Mouse (Mus musculus) adrenal gland, postnatal 4 days (tissue): ENCODE data around the gene Gm17617. TPM values are rescaled to one million over a fixed set of nuclear protein-coding genes. Genes with fewer than 3 reads are reported as not detected.

Source experiments
- DNase-seq, 2 experiments: peaks; one replicate each; pipeline ENCODE4 v3.0.0; 2021 to 2022; ENCODE audit warnings: low spot score in 2 of 2, mixed read lengths in 2 of 2
- long read RNA-seq, 2 experiments: library from polyadenylated mRNA; stranded (forward); transcript quantifications; one replicate each; pipeline ENCODE4 v2.0.0; 2021
- total RNA-seq, 2 experiments: library from RNA; stranded (reverse); gene quantifications; 2 replicates each; pipeline ENCODE4 v1.2.3; 2021

Gene Gm17617
- total RNA-seq = not detected
- long read RNA-seq, experiment 1 = 0 reads
- long read RNA-seq, experiment 2 = 0 reads

GRCm38 (mm10) chr13:55133448-55133847 is at the start of gene Gm17617:
Gene Gm17617 (minus strand): TSS chr13:55133548.
- no peak for DNase-seq

DNA sequence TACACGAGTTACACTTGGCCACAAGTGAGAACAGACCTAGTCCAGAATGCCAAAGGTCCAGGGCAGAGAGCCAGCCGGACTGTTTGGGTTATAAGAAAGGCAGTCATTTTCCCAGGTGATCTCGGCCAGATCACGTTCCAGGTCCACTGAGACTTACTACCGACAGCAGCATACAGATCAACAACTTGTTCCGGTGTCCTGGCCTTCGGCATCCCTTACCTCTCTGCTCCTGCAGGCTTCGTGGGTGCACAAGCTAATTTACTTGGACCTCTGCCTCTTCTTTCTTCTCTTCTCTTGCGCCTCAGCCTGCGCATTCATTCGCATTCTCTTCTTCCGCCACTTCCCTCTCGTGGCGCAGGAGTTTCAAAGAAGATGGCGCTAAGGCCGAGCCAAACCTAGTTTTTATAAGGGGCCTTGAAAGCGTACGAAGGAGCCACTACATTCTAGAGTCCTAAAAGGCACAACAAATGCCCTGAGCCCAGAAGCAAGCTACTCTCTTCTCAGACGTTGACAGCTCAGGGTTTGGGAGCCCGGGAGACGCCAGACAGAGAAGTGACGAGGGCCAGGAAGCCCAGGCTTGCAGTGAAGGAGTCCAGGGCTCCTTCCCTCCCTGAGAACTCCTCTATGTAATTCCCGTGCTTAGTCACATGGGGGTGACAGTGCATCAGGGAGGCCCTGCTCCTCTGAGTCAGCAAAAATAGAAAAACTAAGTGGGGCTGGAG is 49.0 kb upstream of the Gm17617 start:
- peak in 1 of 2 experiments; percentile 59 for DNase-seq

DNA sequence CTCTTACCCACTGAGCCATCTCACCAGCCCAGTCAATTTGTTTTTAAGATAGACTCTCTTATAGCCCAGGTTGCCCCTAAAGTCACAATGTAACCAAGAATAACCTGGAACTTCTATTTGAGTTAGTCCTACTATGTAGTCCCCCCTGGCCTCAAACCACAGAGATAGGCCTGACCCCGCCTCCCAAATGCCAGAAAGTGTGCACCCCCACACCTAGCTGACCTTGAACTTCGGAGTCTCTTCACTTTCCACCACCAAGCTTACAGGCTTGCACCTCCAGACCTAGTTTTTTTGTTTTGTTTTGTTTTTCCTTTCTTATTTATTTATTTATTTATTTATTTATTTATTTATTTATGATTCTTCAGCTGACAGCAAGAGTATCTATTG is 48.4 kb upstream of the Gm17617 start:
- DNase-seq = no peak

- DNase-seq = no peak
Measured at GRCm38 (mm10) chr13:55179591-55179990, 46.2 kb upstream of the Gm17617 start.

DNA sequence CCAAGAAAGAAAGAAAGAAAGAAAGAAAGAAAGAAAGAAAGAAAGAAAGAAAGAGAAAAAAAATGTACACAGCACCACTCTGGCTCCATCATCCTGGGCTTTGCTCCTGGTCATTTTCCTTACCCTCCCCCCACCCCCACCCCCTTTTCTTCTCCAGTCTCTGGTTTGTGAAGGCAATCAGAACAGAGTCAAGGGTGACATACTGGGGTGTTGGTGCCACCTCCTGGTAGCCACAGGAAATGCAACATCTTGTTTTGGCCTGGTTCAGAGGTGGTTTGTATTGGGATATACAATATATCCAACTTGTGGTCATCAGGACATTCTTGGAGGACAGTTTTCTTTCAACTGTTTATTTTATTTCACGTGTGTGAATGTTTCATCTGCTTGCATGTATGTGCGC is 45.2 kb upstream of the Gm17617 start:
- peak in 1 of 2 experiments; percentile 51 for DNase-seq

DNA sequence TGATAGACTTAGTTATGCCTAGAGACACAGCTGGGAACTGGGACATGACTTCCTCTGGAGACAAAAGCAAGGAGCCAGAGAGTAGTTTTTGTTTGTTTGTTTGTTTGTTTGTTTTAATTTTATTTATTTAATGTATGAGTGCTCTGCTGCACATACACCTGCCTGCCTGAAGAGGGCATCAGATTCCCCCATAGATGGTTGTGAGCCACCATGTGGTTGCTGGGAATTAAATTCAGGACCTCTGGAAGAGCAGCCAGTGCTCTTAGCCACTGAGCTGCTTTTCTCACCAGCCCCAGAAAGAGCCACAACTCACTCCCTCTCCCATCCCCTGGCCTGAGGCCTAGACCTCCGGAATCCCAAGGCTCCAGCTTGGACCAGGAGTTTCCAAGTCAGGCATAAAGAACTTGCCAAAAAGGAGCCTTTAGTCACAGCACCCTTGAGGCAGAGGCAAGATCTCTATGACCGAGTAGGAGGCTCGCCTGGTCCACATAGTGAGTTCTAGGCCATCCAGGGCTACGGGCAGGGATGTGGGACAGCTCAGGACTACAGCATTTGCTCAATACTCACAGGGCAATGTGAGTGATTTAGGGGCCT is 44.7 kb upstream of the Gm17617 start:
- no peak for DNase-seq

GRCm38 (mm10) chr13:55176265-55176664 is 42.9 kb upstream of the Gm17617 start:
- DNase-seq = no peak

GRCm38 (mm10) chr13:55174347-55174746 is 41.0 kb upstream of the Gm17617 start:
- no peak for DNase-seq

DNA sequence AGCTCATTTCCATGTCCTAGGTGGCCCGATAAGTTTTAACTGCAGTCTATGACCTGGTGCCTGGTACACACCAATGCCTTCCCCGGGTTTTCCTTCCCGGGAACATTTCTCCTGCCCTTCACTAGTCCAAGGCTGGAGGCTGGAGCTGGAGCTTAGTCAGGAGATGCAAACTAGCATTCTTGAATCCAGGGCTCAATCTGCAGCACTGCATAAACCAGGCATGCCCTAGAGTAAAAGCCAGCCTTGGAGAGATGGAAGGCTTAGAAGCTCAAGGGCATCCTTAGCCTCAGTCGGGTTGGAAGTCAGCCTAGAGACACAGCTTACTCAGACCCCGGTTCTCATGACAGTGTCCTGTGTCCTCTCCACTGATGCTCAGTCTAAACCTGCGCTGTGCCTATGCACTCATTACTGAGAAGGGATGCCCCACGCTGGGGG is 39.0 kb upstream of the Gm17617 start:
- DNase-seq = no peak

DNA sequence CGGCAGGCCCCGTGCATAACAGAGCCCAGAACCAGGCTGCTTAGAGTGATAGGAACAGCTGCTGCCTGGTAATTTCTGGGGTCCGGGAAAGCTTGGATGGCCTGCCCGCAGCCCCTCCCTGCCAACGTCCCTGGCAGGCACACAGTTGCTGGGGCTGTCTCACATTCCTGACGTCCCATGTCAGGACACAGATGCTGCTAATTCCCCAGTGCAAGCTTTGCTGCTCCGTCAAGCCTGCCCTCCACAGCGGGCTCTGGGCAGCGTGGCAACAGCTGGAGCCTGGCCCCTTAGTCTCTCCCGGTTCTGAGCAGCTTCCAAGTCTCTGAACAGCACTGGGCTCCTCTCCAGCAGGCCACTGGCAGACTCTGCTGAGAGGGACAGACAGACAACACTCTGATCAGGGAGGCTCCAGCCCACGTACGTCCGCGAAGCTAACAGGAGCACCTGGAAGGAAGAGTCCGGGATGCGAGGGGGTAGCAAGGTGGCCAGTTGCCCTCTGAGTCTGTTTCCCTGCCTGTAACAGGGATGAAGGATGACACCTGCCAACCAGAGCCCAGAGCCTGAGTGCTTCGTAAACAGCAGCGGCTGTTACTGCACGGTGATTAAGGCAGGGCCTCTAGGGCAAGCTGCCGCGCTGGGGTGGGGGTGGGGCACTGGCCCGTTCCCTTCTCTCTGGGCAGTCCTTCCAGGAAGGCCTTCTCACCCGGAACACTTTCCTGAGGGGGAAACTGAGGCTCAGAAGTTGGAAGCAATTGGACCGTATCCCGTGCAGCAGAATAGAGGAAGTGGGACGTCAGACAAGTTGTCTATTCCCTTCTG is 38.4 kb upstream of the Gm17617 start:
- no peak for DNase-seq

DNA sequence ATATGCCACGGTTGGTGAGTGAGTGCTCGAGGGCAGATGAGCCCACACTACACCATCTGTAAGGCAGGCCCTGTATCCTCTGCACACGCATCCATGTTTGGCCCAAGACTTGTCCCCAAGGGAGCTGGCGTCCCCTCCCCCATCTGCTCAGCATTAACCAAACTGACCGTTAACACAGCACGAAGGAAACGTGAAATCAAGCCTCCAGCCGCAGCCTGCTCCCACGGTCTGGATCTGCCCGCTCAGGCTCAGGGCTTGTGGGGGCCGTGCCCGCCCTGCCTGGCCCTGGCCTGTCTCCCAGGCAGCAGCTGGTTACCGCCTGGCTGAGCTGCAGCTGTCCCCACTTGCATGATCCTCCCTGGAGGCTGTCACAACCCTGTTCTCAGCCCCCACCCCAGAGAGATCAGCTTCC is 35.6 kb upstream of the Gm17617 start:
- no peak for DNase-seq

DNA sequence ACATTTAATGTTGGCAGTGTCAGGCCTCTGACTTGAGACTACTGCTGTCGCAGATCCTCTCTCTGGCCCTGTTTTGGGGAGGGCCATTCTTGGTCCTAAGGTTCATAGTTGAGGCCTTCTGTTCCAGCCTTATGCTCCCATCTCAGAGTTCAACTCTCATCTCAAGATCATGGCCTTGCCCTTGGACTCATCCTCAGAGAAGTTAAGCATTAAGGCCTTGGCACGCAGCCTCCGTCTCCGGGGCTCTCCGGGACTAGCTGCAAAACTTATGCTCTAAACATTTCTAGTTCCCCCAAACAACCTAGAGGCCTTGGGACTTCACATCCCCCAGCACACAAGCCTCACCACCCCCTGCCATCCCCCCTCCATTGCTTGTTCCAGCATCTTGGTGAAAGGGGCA is 34.9 kb upstream of the Gm17617 start:
- no peak for DNase-seq

GRCm38 (mm10) chr13:55167798-55168197 is 34.5 kb upstream of the Gm17617 start:
- DNase-seq = no peak

DNA sequence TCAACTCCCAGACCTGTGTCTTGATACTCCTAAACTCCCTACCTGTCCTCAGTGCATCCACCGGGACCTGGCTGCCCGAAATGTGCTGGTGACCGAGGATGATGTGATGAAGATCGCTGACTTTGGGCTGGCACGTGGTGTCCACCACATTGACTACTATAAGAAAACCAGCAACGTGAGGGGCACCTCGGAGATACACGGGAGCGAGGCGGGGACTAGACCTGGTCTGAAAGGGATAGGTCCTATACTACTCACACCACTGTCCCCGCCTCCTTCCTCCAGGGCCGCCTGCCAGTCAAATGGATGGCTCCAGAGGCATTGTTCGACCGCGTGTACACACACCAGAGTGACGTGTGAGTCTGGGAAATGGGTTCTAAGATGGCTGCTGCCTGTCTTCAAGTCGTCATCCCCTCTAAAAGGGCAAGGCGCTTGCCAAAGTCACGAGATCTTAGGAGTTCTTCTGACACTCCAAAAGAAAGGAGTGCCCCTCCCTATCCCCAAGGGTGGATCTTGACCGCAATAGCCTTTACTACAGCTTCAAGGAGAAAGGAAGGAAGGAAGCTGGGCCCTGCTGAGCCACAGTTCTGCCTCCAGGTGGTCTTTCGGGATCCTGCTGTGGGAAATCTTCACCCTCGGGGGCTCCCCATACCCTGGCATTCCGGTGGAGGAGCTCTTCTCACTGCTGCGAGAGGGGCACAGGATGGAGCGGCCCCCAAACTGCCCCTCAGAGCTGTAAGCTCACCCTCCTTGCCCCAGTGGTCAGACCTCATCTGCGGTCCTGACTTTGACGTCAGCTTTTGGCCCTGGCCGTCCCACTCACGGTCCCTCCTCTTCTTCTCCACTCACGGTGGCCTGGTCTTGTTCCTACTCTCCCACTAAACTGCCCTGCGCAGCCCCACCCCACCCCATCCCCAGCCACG is 33.7 kb upstream of the Gm17617 start:
- no peak for DNase-seq

DNA sequence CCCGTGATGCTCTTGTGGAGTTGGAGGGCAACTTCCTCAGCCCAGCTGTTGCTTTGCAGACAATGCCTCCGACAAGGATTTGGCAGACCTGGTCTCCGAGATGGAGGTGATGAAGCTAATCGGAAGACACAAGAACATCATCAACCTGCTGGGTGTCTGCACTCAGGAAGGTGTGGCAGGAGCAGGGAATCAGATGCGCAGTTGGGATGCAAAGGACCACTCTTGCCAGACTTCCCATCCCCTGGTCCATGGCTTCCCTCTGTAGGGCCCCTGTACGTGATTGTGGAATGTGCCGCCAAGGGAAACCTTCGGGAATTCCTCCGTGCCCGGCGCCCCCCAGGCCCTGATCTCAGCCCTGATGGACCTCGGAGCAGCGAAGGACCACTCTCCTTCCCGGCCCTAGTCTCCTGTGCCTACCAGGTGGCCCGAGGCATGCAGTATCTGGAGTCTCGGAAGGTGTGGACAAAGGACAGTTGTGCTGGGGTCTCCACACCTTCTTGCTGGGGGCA is 32.5 kb upstream of the Gm17617 start:
- no peak for DNase-seq

DNA sequence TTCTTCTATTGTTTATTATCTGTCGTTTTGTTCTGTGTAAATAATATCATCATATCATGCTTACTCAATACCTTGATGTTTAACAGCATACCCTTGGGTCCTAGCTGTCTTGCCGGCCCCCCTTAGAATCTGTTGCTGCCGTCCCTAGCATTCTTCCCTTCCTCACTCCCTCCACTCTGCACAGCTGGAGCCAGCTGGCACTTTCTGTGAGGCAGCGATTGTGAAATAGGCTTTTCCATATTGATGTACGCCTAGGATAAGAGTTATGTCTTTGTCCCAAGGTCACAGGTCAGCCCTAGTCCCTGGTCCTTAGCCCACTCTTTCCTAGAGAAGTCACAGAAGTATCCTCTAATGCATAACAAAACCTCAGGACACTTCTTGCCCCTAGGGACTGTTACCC is 30.2 kb upstream of the Gm17617 start:
- no peak for DNase-seq

- no peak for DNase-seq
Measured at GRCm38 (mm10) chr13:55162365-55162764, 29.0 kb upstream of the Gm17617 start.

GRCm38 (mm10) chr13:55153951-55154350 is 20.6 kb upstream of the Gm17617 start:
- DNase-seq = no peak

DNA sequence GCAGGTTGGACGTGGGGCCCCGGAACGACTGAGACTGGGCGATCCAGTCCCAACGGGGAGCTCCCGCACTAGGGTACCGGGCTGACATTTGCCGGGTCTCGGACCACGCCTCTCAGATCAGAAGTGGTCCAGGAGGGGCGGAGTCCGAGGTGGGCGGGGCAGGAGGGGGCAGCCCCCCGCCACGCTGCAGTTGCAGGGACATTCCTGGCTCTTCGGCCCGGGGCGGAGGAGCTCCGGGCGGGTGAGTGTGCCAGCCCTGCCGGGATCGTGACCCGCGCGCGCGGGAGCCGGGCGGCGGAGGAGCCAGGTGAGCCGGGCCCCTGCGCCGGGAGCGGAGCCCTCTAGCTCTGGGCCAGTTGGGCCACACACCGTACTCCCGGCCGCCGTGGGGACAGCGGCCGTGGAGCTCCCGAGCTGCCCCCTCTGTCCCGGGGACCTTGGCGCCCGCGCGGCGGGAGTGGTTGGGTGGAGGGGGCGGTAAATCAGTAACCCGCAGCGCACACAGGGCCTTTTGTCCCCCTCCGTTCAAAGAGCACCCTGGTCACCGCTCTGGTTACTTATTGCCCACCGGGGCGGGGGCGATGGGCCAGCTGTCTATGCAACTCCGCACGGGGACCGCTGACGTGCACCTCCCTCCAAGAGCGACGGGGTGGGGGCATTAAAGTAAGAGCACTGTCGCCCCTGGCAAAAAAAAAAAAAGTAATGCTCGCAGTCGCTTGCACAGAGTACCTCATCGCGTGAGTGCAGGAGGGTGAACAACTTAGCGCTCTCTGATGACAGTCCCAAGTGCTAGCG is 19.5 kb upstream of the Gm17617 start, which contains the start of gene Fgfr4:
Gene Fgfr4 (plus strand): TSS at position 20 of the 795 bp plus-strand sequence.
- DNase-seq = peak in 1 of 2 experiments; percentile 49

DNA sequence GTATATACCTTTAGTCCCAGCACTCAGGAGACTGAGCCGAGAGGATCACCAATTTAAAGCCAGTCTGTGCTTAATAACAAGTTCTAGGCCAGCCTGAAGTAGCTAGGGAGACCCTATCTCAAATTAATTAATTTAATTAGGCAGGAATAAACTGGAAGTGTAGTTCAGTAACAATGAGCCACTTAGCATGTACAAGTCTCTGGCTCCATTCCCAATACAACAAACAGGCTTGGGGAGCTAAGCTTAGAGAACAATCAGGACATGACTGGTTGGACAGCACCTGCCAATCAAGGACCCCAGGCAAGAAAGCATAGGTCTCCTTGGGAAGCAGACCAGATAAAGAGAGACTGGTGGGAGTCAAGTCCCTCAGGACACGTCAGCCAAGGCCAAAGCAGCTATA is 6.9 kb upstream of the Gm17617 start:
- no peak for DNase-seq
